Mouse (Mus musculus) heart, embryonic 14.5 days (tissue): ENCODE results near the gene Atp6v1g2. TPM values are rescaled to one million over a fixed set of nuclear protein-coding genes. Genes with fewer than 3 reads are reported as not detected.
A peak's percentile ranks its signal among the peaks of the same experiment; 100 is the strongest.

Experiments
- ATAC-seq: fragments of 200-750 bp; cut with Nextera tagmentation; 2 replicates; pipeline ENCODE4 v1.8.0; 2017; ENCODE audit warnings: low read depth, moderate TSS enrichment; ENCODE audit not compliant: insufficient number of reproducible peaks, insufficient read depth, low FRiP score
- H3K27ac ChIP-seq, 2 experiments: fragments of 200-500 bp in 1 of 2; fragments of 300-500 bp in 1 of 2; sonication (generic) in 1 of 2; replicated peaks in 1 of 2; 2 replicates each; pipeline ENCODE4 v1.5.1; 2012 to 2014; ENCODE audit warnings: low read depth in 2 of 2, low read length in 2 of 2, control low read depth in 1 of 2, mild to moderate bottlenecking in 1 of 2, mixed read lengths in 1 of 2; ENCODE audit not compliant: control insufficient read depth in 1 of 2, insufficient read depth in 1 of 2
- H3K27me3 ChIP-seq: fragments of 300-500 bp; sonication (generic); 2 replicates; pipeline ENCODE4 v1.6.1; 2014; ENCODE audit warnings: mild to moderate bottlenecking, low read length, control low read depth; ENCODE audit not compliant: control insufficient read depth, insufficient read depth
- H3K36me3 ChIP-seq: fragments of 300-500 bp; sonication (generic); 2 replicates; pipeline ENCODE4 v1.6.1; 2014; ENCODE audit warnings: mild to moderate bottlenecking, control low read depth, low read length, mixed read lengths; ENCODE audit not compliant: control insufficient read depth, insufficient read depth
- H3K4me1 ChIP-seq, 2 experiments: fragments of 200-500 bp in 1 of 2; fragments of 300-500 bp in 1 of 2; sonication (generic) in 1 of 2; 2 replicates each; pipeline ENCODE4 v1.6.1; 2012 to 2014; ENCODE audit warnings: low read length in 2 of 2, control low read depth in 1 of 2, mixed read lengths in 1 of 2; ENCODE audit not compliant: control insufficient read depth in 2 of 2, insufficient read depth in 2 of 2
- H3K4me2 ChIP-seq: fragments of 300-500 bp; sonication (generic); 2 replicates; pipeline ENCODE4 v1.6.1; 2014; ENCODE audit warnings: mild to moderate bottlenecking, low read length
- H3K4me3 ChIP-seq, 2 experiments: fragments of 200-500 bp in 1 of 2; fragments of 300-500 bp in 1 of 2; sonication (generic) in 1 of 2; 2 replicates each; pipeline ENCODE4 v1.5.1; 2012 to 2014; ENCODE audit warnings: low read length in 2 of 2, mild to moderate bottlenecking in 2 of 2, control low read depth in 1 of 2, low read depth in 1 of 2, moderate library complexity in 1 of 2; ENCODE audit not compliant: control insufficient read depth in 1 of 2, insufficient read depth in 1 of 2
- H3K9ac ChIP-seq: fragments of 300-500 bp; sonication (generic); 2 replicates; pipeline ENCODE4 v1.6.1; 2014; ENCODE audit warnings: mild to moderate bottlenecking, low read length
- H3K9me3 ChIP-seq: fragments of 300-500 bp; sonication (generic); 2 replicates; pipeline ENCODE4 v1.6.1; 2016; ENCODE audit warnings: low read length, control low read depth; ENCODE audit not compliant: control insufficient read depth
- WGBS: fragments of 180-500 bp; shearing (Covaris S2); extraction: QIAGEN DNeasy Blood & Tissue Kit; methylation state at CpG from one replicate; pipeline ENCODE4 v1.1.7; 2014; 5-methylcytosine and 5-hydroxymethylcytosine counted together
- polyA plus RNA-seq: library from polyadenylated mRNA; unstranded; fragments of >200 nt; fragmentation: Nextera tagmentation; extraction: Ambion mirVana; gene quantifications from 2 replicates; pipeline ENCODE4 v1.2.1, GENCODE M21; 2014

The Atp6v1g2 gene
- polyA plus RNA-seq, 1 experiment from 2014 or later, result 10.7 TPM

- H3K36me3 ChIP-seq, result no peaks in the 10 kb centered on the region
- no peak within 1 kb of the TSS for H3K27ac ChIP-seq
- no peak within 1 kb of the TSS for H3K4me2 ChIP-seq
- no peak for ATAC-seq
- peaks cover 56% of the 10 kb centered on the region for H3K27me3 ChIP-seq
- no peak within 1 kb of the TSS for H3K4me3 ChIP-seq
- no peak within 1 kb of the TSS for H3K9ac ChIP-seq
- WGBS, result 22% methylated on average over 20 of the region's 20 CpGs
- H3K4me1 ChIP-seq, result peaks cover 0 to 3% of the 10 kb centered on the region in 2 experiments; a peak in 2 of 4 replicates
- H3K9me3 ChIP-seq, result no peaks in the 10 kb centered on the region
These were observed 28.7 kb upstream of the Atp6v1g2 start, which contains the start of gene Lta for GRCm38 (mm10) chr17:35204494-35205379. TSS of gene Lta (minus strand) at chr17:35205351.

GRCm38 (mm10) chr17:35205380-35205769, 28.1 kb upstream of the Atp6v1g2 start:
- H3K9ac ChIP-seq, result no peak overlapping the region

GRCm38 (mm10) chr17:35209785-35210535, 23.5 kb upstream of the Atp6v1g2 start:
- peaks cover 8% of the 10 kb centered on the region for H3K27me3 ChIP-seq
- H3K4me1 ChIP-seq, result peaks cover 0 to 3% of the 10 kb centered on the region in 2 experiments; a peak in 1 of 4 replicates
- WGBS, result 70% methylated on average over 12 of the region's 12 CpGs
- H3K27ac ChIP-seq, result no peak overlapping the region
- ATAC-seq, result no peak
- H3K9ac ChIP-seq, result no peak overlapping the region
- H3K4me3 ChIP-seq, result no peak overlapping the region
- H3K4me2 ChIP-seq, result no peak overlapping the region
- no peaks in the 10 kb centered on the region for H3K36me3 ChIP-seq
- no peaks in the 10 kb centered on the region for H3K9me3 ChIP-seq

More at GRCm38 (mm10) chr17:35205380-35205769, 28.1 kb upstream of the Atp6v1g2 start:
- Histone ChIP-seq H3K27me3 (peaks cover 50% of the 10 kb centered on the region), H3K4me1 (peaks cover 0 to 3% of the 10 kb centered on the region in 2 experiments; a peak in 2 of 4 replicates), H3K36me3 (no peaks in the 10 kb centered on the region), H3K27ac (no peak overlapping the region), H3K9me3 (no peaks in the 10 kb centered on the region), H3K4me2 (no peak overlapping the region), H3K4me3 (no peak overlapping the region)
- no peak for ATAC-seq
- WGBS, result 44% methylated on average over 10 of the region's 10 CpGs

GRCm38 (mm10) chr17:35210593-35210992, 22.9 kb upstream of the Atp6v1g2 start:
- Histone ChIP-seq H3K27ac (no peak overlapping the region), H3K4me2 (no peak overlapping the region), H3K27me3 (0 out of 2 replicates have a peak, but pooled peaks cover 3% of the 10 kb centered on the region), H3K9ac (no peak overlapping the region), H3K36me3 (no peaks in the 10 kb centered on the region), H3K4me3 (no peak overlapping the region), H3K9me3 (no peaks in the 10 kb centered on the region), H3K4me1 (peaks cover 0 to 3% of the 10 kb centered on the region in 2 experiments; a peak in 1 of 4 replicates)
- no peak for ATAC-seq
- WGBS, result 64% methylated on average over 3 of the region's 3 CpGs

- H3K27ac ChIP-seq, result no peak overlapping the region
- H3K9me3 ChIP-seq, result no peaks in the 10 kb centered on the region
- no peaks in the 10 kb centered on the region for H3K27me3 ChIP-seq
- no peak overlapping the region for H3K9ac ChIP-seq
- ATAC-seq, result no peak
- 90% methylated on average over 5 of the region's 5 CpGs for WGBS
- H3K4me3 ChIP-seq, result no peak overlapping the region
- H3K36me3 ChIP-seq, result no peaks in the 10 kb centered on the region
- H3K4me2 ChIP-seq, result no peak overlapping the region
- peaks cover under 1 to 4% of the 10 kb centered on the region in 2 experiments; a peak in 1 of 4 replicates for H3K4me1 ChIP-seq
These were observed 20.4 kb upstream of the Atp6v1g2 start for GRCm38 (mm10) chr17:35213071-35213470.

- H3K4me3 ChIP-seq, result no peak overlapping the region
- no peaks in the 10 kb centered on the region for H3K9me3 ChIP-seq
- H3K9ac ChIP-seq, result no peak overlapping the region
- H3K27ac ChIP-seq, result peak overlapping the region; percentile 50 to 72
- 73% methylated on average over 18 of the region's 18 CpGs for WGBS
- H3K36me3 ChIP-seq, result peaks cover 36% of the 10 kb centered on the region
- ATAC-seq, result peak; percentile 52; the same call in 1 of the 2 replicates
- H3K27me3 ChIP-seq, result no peaks in the 10 kb centered on the region
- H3K4me1 ChIP-seq, result peaks cover 12 to 20% of the 10 kb centered on the region in 2 experiments
- H3K4me2 ChIP-seq, result no peak overlapping the region
These were observed 14.8 kb upstream of the Atp6v1g2 start for GRCm38 (mm10) chr17:35218516-35219193.

- no peak overlapping the region for H3K4me2 ChIP-seq
- H3K4me3 ChIP-seq, result no peak overlapping the region
- 58% methylated on average over 6 of the region's 6 CpGs for WGBS
- H3K9ac ChIP-seq, result no peak overlapping the region
- no peaks in the 10 kb centered on the region for H3K27me3 ChIP-seq
- H3K27ac ChIP-seq, result peak overlapping the region in 1 of 2 experiments; percentile 72; a peak in 2 of 4 replicates
- no peaks in the 10 kb centered on the region for H3K9me3 ChIP-seq
- 0 out of 2 replicates have a peak, but pooled peaks have one; percentile 1 for ATAC-seq
- peaks cover 10 to 20% of the 10 kb centered on the region in 2 experiments for H3K4me1 ChIP-seq
- H3K36me3 ChIP-seq, result peaks cover 36% of the 10 kb centered on the region
These were observed 13.8 kb upstream of the Atp6v1g2 start for GRCm38 (mm10) chr17:35219601-35220041.
